Mouse (Mus musculus) layer of hippocampus, postnatal 25 days (tissue): Measurements from ENCODE around the gene Tigd3. TPM values are rescaled to one million over a fixed set of nuclear protein-coding genes. Genes with fewer than 3 reads are reported as not detected.
A peak's percentile ranks its signal among the peaks of the same experiment; 100 is the strongest.
"Not testable (repeated sequence)": the region's sequence is repeated elsewhere in the genome, so short reads cannot be mapped to it uniquely, and the experiment has no call there.

Experiments used
- DNase-seq, 2 experiments: peaks; one replicate each; pipeline ENCODE4 v3.0.0; 2022; ENCODE audit warnings: mixed read lengths in 2 of 2, low spot score in 1 of 2; ENCODE audit errors: extremely low spot score in 1 of 2
- total RNA-seq, 2 experiments: library from RNA; stranded (reverse); gene quantifications; 2 replicates each; pipeline ENCODE4 v1.2.3; 2021

Tigd3 gene
- total RNA-seq, 2 experiments from 2014 or later: 3.4 TPM

GRCm38 (mm10) chr19:5922963-5923362 is 29.0 kb upstream of the Tigd3 start:
- no peak for DNase-seq

GRCm38 (mm10) chr19:5922119-5922942 is 28.4 kb upstream of the Tigd3 start:
- no peak for DNase-seq

GRCm38 (mm10) chr19:5921715-5922114 is 27.8 kb upstream of the Tigd3 start:
- no peak for DNase-seq

- no peak for DNase-seq
Measured at GRCm38 (mm10) chr19:5913007-5913719, 19.2 kb upstream of the Tigd3 start, which contains the start of gene Dpf2. Gene Dpf2 (minus strand): TSS chr19:5913010.

- DNase-seq: peak; percentile 92 to 97
Measured at GRCm38 (mm10) chr19:5912103-5913006, 18.4 kb upstream of the Tigd3 start.

GRCm38 (mm10) chr19:5911430-5912102 is 17.6 kb upstream of the Tigd3 start:
- no peak for DNase-seq

GRCm38 (mm10) chr19:5910221-5910620 is 16.3 kb upstream of the Tigd3 start:
- DNase-seq: no peak

GRCm38 (mm10) chr19:5907275-5907674 is 13.3 kb upstream of the Tigd3 start:
- no peak for DNase-seq

- no peak for DNase-seq
Measured at GRCm38 (mm10) chr19:5893282-5894001, 507 bp downstream of the Tigd3 start.

- DNase-seq: no peak
Measured at GRCm38 (mm10) chr19:5892735-5893134, 1.2 kb downstream of the Tigd3 start.

- DNase-seq: no peak
Measured at GRCm38 (mm10) chr19:5892262-5892661, 1.7 kb downstream of the Tigd3 start.

GRCm38 (mm10) chr19:5891521-5892258 is 2.3 kb downstream of the Tigd3 start:
- DNase-seq: no peak

GRCm38 (mm10) chr19:5889211-5889610 is 4.7 kb downstream of the Tigd3 start:
- no peak for DNase-seq

GRCm38 (mm10) chr19:5887234-5887815 is 6.6 kb downstream of the Tigd3 start:
- DNase-seq: no peak

GRCm38 (mm10) chr19:5885838-5886237 is 8.1 kb downstream of the Tigd3 start:
- no peak for DNase-seq

GRCm38 (mm10) chr19:5883935-5884334 is 10.0 kb downstream of the Tigd3 start:
- DNase-seq: no peak

GRCm38 (mm10) chr19:5882079-5882478 is 11.9 kb downstream of the Tigd3 start:
- not testable (repeated sequence) for DNase-seq

GRCm38 (mm10) chr19:5881155-5881554 is 12.8 kb downstream of the Tigd3 start:
- no peak for DNase-seq
